Mouse (Mus musculus) monocyte, adult 59 days (primary cell): ENCODE results near the gene Rnf167. TPM values are rescaled to one million over a fixed set of nuclear protein-coding genes. Genes with fewer than 3 reads are reported as not detected.

ENCODE experiments used
- total RNA-seq, 2 experiments: library from RNA; stranded (reverse); gene quantifications; one replicate each; pipeline ENCODE4 v1.2.4; 2023

Rnf167 gene
- 10 to 100 TPM; 75.4 to 76.7 TPM for total RNA-seq

DNA sequence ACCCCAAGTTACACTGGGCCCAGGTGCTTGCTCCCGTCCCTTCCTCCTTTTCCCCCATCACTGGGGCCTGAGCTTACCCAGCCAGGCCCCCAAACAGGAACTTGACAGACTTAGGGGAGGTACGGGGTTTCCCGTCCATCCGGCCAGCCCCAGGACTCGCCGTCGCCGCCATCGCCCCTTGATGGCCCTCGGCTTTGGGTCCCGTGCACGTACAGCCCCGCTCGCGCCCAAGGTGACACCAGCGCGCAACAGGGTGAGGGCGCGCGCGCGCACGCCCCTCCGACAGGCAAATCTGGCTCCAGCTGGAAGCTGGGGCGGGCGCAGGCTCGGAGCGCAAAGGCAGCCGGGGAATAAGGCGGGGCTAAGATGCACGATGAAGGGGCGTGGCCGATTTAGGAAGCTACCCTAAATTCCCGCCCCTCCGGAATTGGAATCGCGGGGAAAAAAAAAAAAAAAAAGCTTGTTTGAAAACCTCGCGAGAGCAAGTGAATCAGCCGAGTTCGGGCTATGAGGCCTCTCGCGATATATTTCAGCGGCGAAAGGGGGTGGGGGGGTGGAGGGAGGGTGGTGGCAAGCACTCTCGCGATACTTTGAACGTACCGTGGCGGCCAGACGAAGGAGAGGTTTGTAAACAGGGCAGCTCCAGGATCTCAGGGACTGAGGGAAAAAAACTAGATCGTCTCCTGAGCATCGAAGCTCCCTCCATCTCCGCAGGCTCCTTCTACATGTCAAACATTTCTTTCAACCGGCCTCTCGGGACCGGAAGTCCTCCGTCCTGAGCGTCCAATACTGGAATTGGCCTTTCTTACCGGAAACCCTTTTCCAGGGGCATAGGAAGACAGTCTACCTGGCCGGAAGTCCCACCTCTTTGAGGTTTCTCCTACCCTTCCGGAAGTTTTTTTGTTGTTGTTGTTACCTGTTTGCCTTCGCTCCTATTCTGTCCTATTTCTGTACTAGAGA is at the start of gene Rnf167, which contains the start of gene Slc25a11:
Gene Rnf167 (plus strand): TSS at position 545 of the 960 bp plus-strand sequence.
Gene Slc25a11 (minus strand): TSS at position 789 of the 960 bp plus-strand sequence.

GRCm38 (mm10) chr11:70615516-70616093 is 31.4 kb upstream of the Rnf167 start, which contains the start of gene 4930544D05Rik:
TSS of gene 4930544D05Rik (plus strand) at chr11:70615848.

DNA sequence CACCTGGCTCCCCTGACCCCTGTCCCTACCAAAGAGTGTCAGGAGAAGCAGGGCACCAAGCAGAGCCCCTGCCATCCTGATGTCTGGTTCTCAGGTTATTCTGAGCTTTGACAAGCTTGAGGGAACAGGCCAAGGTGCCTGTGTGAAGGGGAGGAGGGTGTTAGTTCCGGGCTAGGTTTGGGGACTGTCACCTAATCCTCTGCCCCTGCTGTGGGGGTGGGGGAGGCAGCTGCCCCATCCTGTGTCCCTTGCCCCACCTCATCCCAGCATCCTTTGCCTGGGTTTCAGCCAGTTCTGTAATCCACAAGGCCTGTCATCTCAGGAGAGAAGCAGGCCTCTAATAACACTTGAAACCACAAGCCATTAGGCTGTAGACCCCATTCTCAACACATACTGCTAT is 27.9 kb upstream of the Rnf167 start, which contains the start of gene Chrne:
Gene Chrne (minus strand): TSS at position 116 of the 400 bp plus-strand sequence.

DNA sequence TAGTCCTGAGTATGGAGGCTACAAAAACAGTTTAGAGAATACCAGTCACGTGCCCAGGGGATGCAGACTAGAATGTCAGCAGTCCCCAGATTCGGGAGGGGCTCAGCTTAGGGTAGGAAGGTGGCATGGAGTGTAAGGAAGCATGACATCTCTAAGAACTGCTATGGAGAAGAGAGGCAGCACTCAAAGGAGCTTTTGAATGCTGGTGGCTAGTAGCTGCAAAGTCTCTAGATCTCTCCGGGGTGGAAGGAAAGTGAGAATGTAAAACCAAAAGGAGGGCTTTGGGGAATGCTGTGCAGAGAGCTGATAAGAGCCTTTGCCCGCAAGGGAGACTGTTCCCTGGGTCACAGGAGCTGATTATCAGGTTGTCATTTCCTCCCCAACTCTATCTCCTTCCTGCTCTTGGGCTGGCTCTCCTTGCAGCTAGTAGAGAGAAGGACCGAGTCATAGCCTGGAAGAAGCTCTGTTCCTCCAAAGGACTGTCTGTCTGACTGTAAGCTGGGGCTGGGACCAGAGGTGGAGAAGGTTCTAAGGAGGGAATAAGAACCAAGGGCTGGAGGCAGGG is 8.2 kb upstream of the Rnf167 start, which contains the start of gene Gp1ba:
Gene Gp1ba (plus strand): TSS at position 409 of the 565 bp plus-strand sequence.

DNA sequence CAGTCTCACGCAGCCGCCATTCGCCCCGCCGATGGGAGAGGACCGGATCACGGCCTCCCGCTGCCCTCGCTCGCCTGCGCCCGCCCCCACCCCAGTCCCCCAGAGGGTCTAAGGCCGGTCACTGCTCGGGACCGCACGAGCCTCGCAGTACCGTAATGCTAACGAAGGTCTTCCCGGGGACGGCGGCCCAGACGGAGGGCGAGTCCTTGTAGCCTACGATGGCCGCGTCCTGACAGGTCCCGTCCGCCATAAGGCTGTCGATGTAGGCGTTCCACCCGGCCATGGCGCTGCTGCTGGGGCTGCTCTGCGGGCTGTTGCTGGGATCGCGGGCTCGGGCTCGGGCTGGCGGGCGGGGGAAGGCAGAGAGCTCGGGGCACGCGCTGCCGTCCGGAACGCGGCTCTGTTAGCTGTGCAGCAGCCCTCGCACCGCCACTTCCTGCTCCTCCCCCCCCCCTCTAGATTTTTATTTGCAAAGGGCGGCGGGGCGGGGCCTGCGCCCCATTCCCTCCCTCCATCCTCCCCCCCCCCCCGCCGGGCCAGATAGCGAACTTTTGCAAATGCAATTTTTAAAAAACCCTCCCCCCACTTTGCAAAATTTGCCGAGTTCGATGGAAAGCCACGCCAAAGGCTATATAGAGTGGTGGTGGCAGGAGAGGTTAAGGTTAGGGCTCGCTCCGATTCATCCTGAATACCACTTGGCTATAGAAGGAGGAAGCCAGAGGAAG is 7.3 kb downstream of the Rnf167 start, which contains the start of gene Pfn1:
Gene Pfn1 (minus strand): TSS at position 447 of the 725 bp plus-strand sequence.

GRCm38 (mm10) chr11:70656964-70657363 is 9.9 kb downstream of the Rnf167 start, which contains the start of gene Eno3:
TSS of gene Eno3 (plus strand) at chr11:70657202.

GRCm38 (mm10) chr11:70668771-70669505 is 21.9 kb downstream of the Rnf167 start, which contains the start of gene Spag7:
TSS of gene Spag7 (minus strand) at chr11:70669416.

DNA sequence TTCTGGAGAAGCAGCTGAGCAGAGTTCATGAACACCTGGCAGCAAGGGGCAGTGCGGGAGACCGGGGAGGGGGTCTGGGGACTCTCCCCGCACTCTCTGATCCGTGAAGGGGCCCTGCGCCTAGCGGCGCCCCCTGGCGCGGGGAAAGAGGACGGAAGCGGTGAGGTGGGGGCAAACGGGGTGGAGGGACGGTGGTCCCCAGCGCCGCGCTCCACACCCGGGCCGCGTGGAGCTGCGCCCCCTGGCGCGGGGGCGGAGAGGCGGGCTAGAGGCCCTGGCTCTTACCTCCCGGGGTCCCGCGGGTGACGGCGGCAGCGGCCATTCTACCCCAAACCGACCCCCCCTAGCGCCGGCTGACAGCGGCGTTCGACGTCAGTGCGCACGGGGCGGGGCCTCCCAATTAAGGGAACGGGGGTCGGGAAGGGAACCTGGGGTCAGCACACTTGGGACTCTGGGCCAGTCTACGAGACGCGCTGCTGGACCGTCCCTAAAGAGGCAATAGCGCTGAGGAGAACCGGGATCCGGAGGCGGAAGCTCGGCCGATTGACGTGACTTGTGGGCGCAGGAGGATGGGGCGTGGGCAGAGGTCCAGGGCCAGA is 40.7 kb downstream of the Rnf167 start, which contains the start of gene Camta2:
Gene Camta2 (minus strand): TSS at position 505 of the 599 bp plus-strand sequence.

DNA sequence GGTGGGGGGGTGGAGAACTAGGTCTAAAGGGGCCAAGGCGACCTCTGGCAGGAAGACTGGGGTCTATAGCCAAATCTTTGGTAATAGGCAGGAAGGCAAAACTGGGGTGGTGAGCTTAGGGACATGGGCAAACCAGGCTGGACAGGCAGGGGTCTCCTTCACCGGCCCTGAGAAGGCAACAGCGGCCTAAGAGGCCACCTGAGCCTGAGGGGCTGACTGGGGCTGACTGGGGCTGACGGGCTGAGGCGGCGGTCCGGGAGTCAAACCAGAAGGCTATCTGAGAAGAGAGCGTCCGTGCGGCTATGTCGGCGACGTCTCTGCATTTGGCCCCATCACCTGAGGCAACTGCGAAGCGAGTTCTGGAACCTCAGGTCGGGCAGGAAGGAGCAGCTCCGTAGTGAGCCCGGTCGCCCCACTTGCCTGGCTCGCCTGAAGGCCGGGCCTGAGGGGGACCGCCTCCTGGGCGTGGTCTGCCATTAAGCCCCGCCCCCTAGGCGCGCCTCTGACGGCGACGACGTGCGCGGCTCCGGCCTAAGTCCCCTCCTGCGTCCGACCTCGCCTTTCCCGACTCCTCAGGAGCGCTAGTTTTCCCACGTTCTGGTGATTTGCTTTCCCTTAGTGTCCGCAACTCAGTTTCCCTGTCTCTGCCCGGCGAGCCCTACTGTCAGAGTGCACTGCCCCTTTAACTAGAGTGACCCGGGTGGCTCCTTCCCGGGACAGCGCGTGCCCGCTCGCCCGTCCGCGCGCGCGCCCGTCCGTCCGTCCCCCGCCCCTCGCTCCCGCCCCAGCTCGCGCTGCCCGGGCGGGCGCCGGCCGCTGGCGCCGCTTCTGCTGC is 52.9 kb downstream of the Rnf167 start, which contains the start of the genes Inca1 and Kif1c:
Gene Inca1 (minus strand): TSS at position 434 of the 835 bp plus-strand sequence.
Gene Kif1c (plus strand): TSS at position 827 of the 835 bp plus-strand sequence.

Other genes with a start within 250 kb of the Rnf167 start
- 10 to 100 TPM; 15.9 to 18.6 TPM for gene Pelp1, start 237.2 kb upstream of the Rnf167 start, total RNA-seq
- 100 to 1,000 TPM; 313 to 322 TPM for gene Arrb2, start 214.6 kb upstream of the Rnf167 start, total RNA-seq
- gene Med11, start 195.3 kb upstream of the Rnf167 start, total RNA-seq, result 10 to 100 TPM; 39.5 to 44.4 TPM
- gene Zmynd15, start 187.8 kb upstream of the Rnf167 start, total RNA-seq, result 1 to 10 TPM; 1.0 to 1.8 TPM
- 10 to 100 TPM; 51.6 to 62.4 TPM for gene Cxcl16, start 187.3 kb upstream of the Rnf167 start, total RNA-seq
- 1 to 10 TPM in 1 of 2 experiments, not detected in 1; 1.7 TPM for gene Tm4sf5, start 142.0 kb upstream of the Rnf167 start, total RNA-seq
- gene Vmo1, start 132.6 kb upstream of the Rnf167 start, total RNA-seq, result not detected
- not detected for gene Gltpd2, start 128.0 kb upstream of the Rnf167 start, total RNA-seq
- gene Psmb6, start 121.9 kb upstream of the Rnf167 start, total RNA-seq, result 100 to 1,000 TPM; 118 to 124 TPM
- not detected for gene Gm40193, start 114.3 kb upstream of the Rnf167 start, total RNA-seq
- gene Pld2, start 107.2 kb upstream of the Rnf167 start, total RNA-seq, result 10 to 100 TPM; 19.1 to 19.5 TPM
- gene Mink1, start 84.4 kb upstream of the Rnf167 start, total RNA-seq, result 100 to 1,000 TPM; 215 to 216 TPM
- gene 4930544D05Rik, start 31.4 kb upstream of the Rnf167 start, total RNA-seq, result not detected
- gene Chrne, start 28.0 kb upstream of the Rnf167 start, total RNA-seq, result not detected
- not detected for gene Gp1ba, start 8.1 kb upstream of the Rnf167 start, total RNA-seq
- gene Slc25a11, start 244 bp downstream of the Rnf167 start, total RNA-seq, result 10 to 100 TPM; 75.2 to 82.1 TPM
- 1,000 to 10,000 TPM; 1,347 to 1,617 TPM for gene Pfn1, start 7.4 kb downstream of the Rnf167 start, total RNA-seq
- gene Eno3, start 10.0 kb downstream of the Rnf167 start, total RNA-seq, result 100 to 1,000 TPM; 117 to 142 TPM
- 10 to 100 TPM; 34.8 to 45.8 TPM for gene Spag7, start 22.2 kb downstream of the Rnf167 start, total RNA-seq
- 100 to 1,000 TPM; 102 to 115 TPM for gene Camta2, start 40.9 kb downstream of the Rnf167 start, total RNA-seq
- gene Inca1, start 52.9 kb downstream of the Rnf167 start, total RNA-seq, result not detected
- gene Kif1c, start 53.3 kb downstream of the Rnf167 start, total RNA-seq, result 10 to 100 TPM; 45.8 to 47.4 TPM
- 1 to 10 TPM; 1.1 to 2.1 TPM for gene Zfp3, start 117.0 kb downstream of the Rnf167 start, total RNA-seq
- gene Scimp, start 165.4 kb downstream of the Rnf167 start, total RNA-seq, result 1 to 10 TPM; 4.6 to 5.6 TPM
- gene Rabep1, start 197.5 kb downstream of the Rnf167 start, total RNA-seq, result 10 to 100 TPM; 32.1 to 34.3 TPM